Mouse (Mus musculus): ENCODE measurements around the gene Agbl2.

GRCm38 (mm10) chr2:90816144-90816543 is 33.6 kb downstream of the Agbl2 start:
- TF ChIP-seq POLR2A (IDR thresholded peaks at IDR 0.05; ENCODE audit: low read depth, low read length) (no peak), CTCF (conservative IDR thresholded peaks at IDR 0.05; ENCODE audit: insufficient read depth, insufficient read length, low read depth, low read length) (no peak)

All from kidney, adult 2 months (tissue).